Mouse (Mus musculus) MEL (cell line): ENCODE results near the gene Ubash3b. TPM values are rescaled to one million over a fixed set of nuclear protein-coding genes. Genes with fewer than 3 reads are reported as not detected.

Experiments used
- DNase-seq: peaks from one replicate; pipeline ENCODE4 v3.0.0; 2011; ENCODE audit warnings: low read depth, low spot score
- H3K27ac ChIP-seq: 2 replicates; pipeline ENCODE4 v1.5.1; 2012; ENCODE audit warnings: low read depth, mild to moderate bottlenecking, control low read depth, low read length, moderate library complexity; ENCODE audit not compliant: control insufficient read depth
- H3K27me3 ChIP-seq, 2 experiments: fragments of 150-350 bp in 1 of 2; sonication (generic) in 1 of 2; 2 replicates each; pipeline ENCODE4 v1.6.1; 2012; ENCODE audit warnings: low read length in 2 of 2, mild to moderate bottlenecking in 2 of 2, improper control_type of control experiment in 1 of 2, moderate library complexity in 1 of 2; ENCODE audit not compliant: insufficient read depth in 2 of 2, control insufficient read depth in 1 of 2
- H3K36me3 ChIP-seq, 2 experiments: 2 replicates each; pipeline ENCODE4 v1.6.1; 2012 to 2014; ENCODE audit warnings: low read length in 2 of 2, improper control_type of control experiment in 1 of 2, inconsistent platforms in 1 of 2, mild to moderate bottlenecking in 1 of 2; ENCODE audit not compliant: insufficient read depth in 2 of 2, control insufficient read depth in 1 of 2
- H3K4me1 ChIP-seq, 2 experiments: fragments of 150-350 bp in 1 of 2; sonication (generic) in 1 of 2; 2 replicates each; pipeline ENCODE4 v1.6.1; 2012; ENCODE audit warnings: low read length in 2 of 2, improper control_type of control experiment in 1 of 2, mild to moderate bottlenecking in 1 of 2; ENCODE audit not compliant: insufficient read depth in 2 of 2, control insufficient read depth in 1 of 2
- H3K4me3 ChIP-seq, 2 experiments: fragments of 150-350 bp in 1 of 2; sonication (generic) in 1 of 2; 2 replicates each; pipeline ENCODE4 v1.5.1; 2012; ENCODE audit warnings: low read depth in 2 of 2, low read length in 2 of 2, mild to moderate bottlenecking in 2 of 2, moderate library complexity in 2 of 2, control low read depth in 1 of 2, improper control_type of control experiment in 1 of 2; ENCODE audit not compliant: control insufficient read depth in 1 of 2, insufficient read depth in 1 of 2
- H3K79me2 ChIP-seq: 2 replicates; pipeline ENCODE4 v1.6.1; 2012; ENCODE audit warnings: mild to moderate bottlenecking, low read length, moderate library complexity; ENCODE audit not compliant: control insufficient read depth, poor library complexity, insufficient read depth
- H3K9ac ChIP-seq: 2 replicates; pipeline ENCODE4 v1.6.1; 2012; ENCODE audit warnings: low read depth, mild to moderate bottlenecking, control low read depth, low read length, moderate library complexity; ENCODE audit not compliant: control insufficient read depth, poor library complexity, severe bottlenecking
- H3K9me3 ChIP-seq: fragments of 150-350 bp; sonication (generic); replicated peaks from 2 replicates; pipeline ENCODE4 v1.6.1; 2012; ENCODE audit warnings: mild to moderate bottlenecking, low read length, improper control_type of control experiment, moderate library complexity; ENCODE audit not compliant: insufficient read depth
- CHD1 ChIP-seq: IDR thresholded peaks from 2 replicates; pipeline ENCODE4 v1.6.1; 2012; ENCODE audit warnings: low read depth, mild to moderate bottlenecking, inconsistent platforms, low read length, improper control_type of control experiment
- CTCF ChIP-seq, 3 experiments: IDR thresholded peaks in 2 of 3; conservative IDR thresholded peaks in 1 of 3; 2 replicates each; pipeline ENCODE4 v1.5.1; 2011 to 2012; ENCODE audit warnings: low read length in 3 of 3, low read depth in 2 of 3, mild to moderate bottlenecking in 2 of 3, improper control_type of control experiment in 1 of 3, inconsistent platforms in 1 of 3, mixed read lengths in 1 of 3, moderate library complexity in 1 of 3; ENCODE audit not compliant: control insufficient read depth in 1 of 3, insufficient read depth in 1 of 3, poor library complexity in 1 of 3, severe bottlenecking in 1 of 3
- E2F4 ChIP-seq: IDR thresholded peaks from 2 replicates; pipeline ENCODE4 v1.6.1; 2011; ENCODE audit warnings: low read depth, low read length, improper control_type of control experiment, borderline replicate concordance
- ELF1 ChIP-seq: IDR thresholded peaks from 2 replicates; pipeline ENCODE4 v1.6.1; 2014; ENCODE audit warnings: low read depth, mild to moderate bottlenecking, inconsistent platforms, low read length, improper control_type of control experiment, moderate library complexity
- EP300 ChIP-seq, 2 experiments: IDR thresholded peaks; 2 replicates each; pipeline ENCODE4 v1.6.1; 2011; ENCODE audit warnings: improper control_type of control experiment in 2 of 2, low read length in 2 of 2, low read depth in 1 of 2, mild to moderate bottlenecking in 1 of 2
- ETS1 ChIP-seq: IDR thresholded peaks from 2 replicates; pipeline ENCODE4 v1.6.1; 2012; ENCODE audit warnings: low read depth, mild to moderate bottlenecking, inconsistent platforms, low read length, improper control_type of control experiment, moderate library complexity
- GABPA ChIP-seq: IDR thresholded peaks from 2 replicates; pipeline ENCODE4 v1.6.1; 2012; ENCODE audit warnings: low read depth, mild to moderate bottlenecking, inconsistent platforms, low read length, improper control_type of control experiment, moderate library complexity
- GATA1 ChIP-seq: IDR thresholded peaks from 2 replicates; pipeline ENCODE4 v1.6.1; 2011; ENCODE audit warnings: low read depth, low read length, improper control_type of control experiment
- MAX ChIP-seq: IDR thresholded peaks from 2 replicates; pipeline ENCODE4 v1.6.1; 2011; ENCODE audit warnings: low read length, improper control_type of control experiment
- MAZ ChIP-seq: IDR thresholded peaks from 2 replicates; pipeline ENCODE4 v1.6.1; 2012; ENCODE audit warnings: low read depth, mild to moderate bottlenecking, inconsistent platforms, low read length, improper control_type of control experiment
- MXI1 ChIP-seq: IDR thresholded peaks from 2 replicates; pipeline ENCODE4 v1.6.1; 2011; ENCODE audit warnings: mild to moderate bottlenecking, low read depth, low read length, improper control_type of control experiment
- MYB ChIP-seq: IDR thresholded peaks from 2 replicates; pipeline ENCODE4 v1.6.1; 2011; ENCODE audit warnings: mild to moderate bottlenecking, low read depth, low read length, improper control_type of control experiment
- MYC ChIP-seq: IDR thresholded peaks from 2 replicates; pipeline ENCODE4 v1.6.1; 2011; ENCODE audit warnings: low read depth, mild to moderate bottlenecking, low read length, improper control_type of control experiment, moderate library complexity
- NELFE ChIP-seq: IDR thresholded peaks from 2 replicates; pipeline ENCODE4 v1.6.1; 2011; ENCODE audit warnings: low read depth, low read length, improper control_type of control experiment
- SIN3A ChIP-seq: IDR thresholded peaks from 2 replicates; pipeline ENCODE4 v1.6.1; 2012; ENCODE audit warnings: low read length, improper control_type of control experiment, inconsistent platforms
- TAL1 ChIP-seq: IDR thresholded peaks from 2 replicates; pipeline ENCODE4 v1.6.1; 2012; ENCODE audit warnings: mild to moderate bottlenecking, inconsistent platforms, low read length, moderate library complexity, mixed read lengths
- TBP ChIP-seq: IDR thresholded peaks from 2 replicates; pipeline ENCODE4 v1.8.0; 2011; ENCODE audit warnings: low read depth, low read length, improper control_type of control experiment
- ZKSCAN1 ChIP-seq: IDR thresholded peaks from 2 replicates; pipeline ENCODE4 v1.6.1; 2012; ENCODE audit warnings: low read depth, mild to moderate bottlenecking, inconsistent platforms, low read length, improper control_type of control experiment, moderate library complexity
- polyA plus RNA-seq, 2 experiments: library from polyadenylated mRNA; stranded (reverse) in 1 of 2; unstranded in 1 of 2; fragments of >175 nt in 1 of 2; fragments of >200 nt in 1 of 2; gene quantifications; 2 replicates each; pipeline versions ENCODE4 v1.2.1 to v1.2.4; 2012; ENCODE audit warnings: low replicate concordance in 2 of 2, low read depth in 1 of 2; ENCODE audit not compliant: insufficient read length in 2 of 2, insufficient read depth in 1 of 2, missing spikeins in 1 of 2
- total RNA-seq: library from RNA; depleted of rRNA; stranded (reverse); fragments of 300-350 nt; gene quantifications from 2 replicates; pipeline ENCODE4 v1.2.3, GENCODE M21; 2012

Ubash3b gene
- total and polyA plus RNA-seq, 3 experiments: 5.4 to 11.3 TPM; not detected in 1

DNA sequence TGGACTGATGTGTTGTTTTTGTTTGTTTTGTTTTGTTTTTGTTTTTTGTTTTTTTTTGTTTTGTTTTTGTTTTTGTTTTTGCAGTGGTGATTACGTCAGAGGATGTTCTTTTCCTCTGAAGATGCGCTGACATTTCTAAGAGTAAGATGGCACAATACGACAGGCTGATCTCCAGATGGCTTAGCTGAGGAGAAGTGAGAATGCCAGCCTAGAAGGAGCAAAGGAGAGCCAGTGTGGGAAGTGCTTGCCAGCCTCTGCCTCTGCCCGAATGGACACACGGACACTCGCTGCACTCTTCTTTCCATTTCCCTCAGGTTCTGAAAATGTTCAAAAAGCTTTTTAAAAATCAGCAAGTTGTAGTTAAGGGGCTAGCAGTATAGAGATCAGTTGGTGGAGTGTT lies 6.7 kb upstream of the Ubash3b start:
- Histone ChIP-seq H3K4me3 (no peak overlapping the region), H3K79me2 (no peaks in the 10 kb centered on the region), H3K9me3 (no peaks in the 10 kb centered on the region)
- no peak for TF ChIP-seq TBP
- TF ChIP-seq MAZ: no peak
- TF ChIP-seq NELFE: no peak
- TF ChIP-seq CTCF (IDR thresholded peaks at IDR 0.05 in 2 of 3, conservative IDR thresholded peaks at IDR 0.05 in 1 of 3; ENCODE audit: control insufficient read depth in 1 of 3, insufficient read depth in 1 of 3, low read depth in 2 of 3, low read length in 3 of 3, poor library complexity in 1 of 3, severe bottlenecking in 1 of 3): no peak
- no peak for TF ChIP-seq TAL1
- TF ChIP-seq GABPA: no peak
- TF ChIP-seq EP300 (IDR thresholded peaks at IDR 0.05; ENCODE audit: low read depth in 1 of 2, low read length in 2 of 2): no peak
- no peak for TF ChIP-seq CHD1
- TF ChIP-seq MYB: no peak
- no peak for TF ChIP-seq E2F4
- TF ChIP-seq ELF1: no peak
- TF ChIP-seq MAX: no peak
- TF ChIP-seq MYC: no peak
- TF ChIP-seq ETS1: no peak
- TF ChIP-seq, all 39 proteins: peak for 0
- Histone ChIP-seq H3K4me1 (peaks cover 22 to 42% of the 10 kb centered on the region in 2 experiments), H3K27me3 (no peaks in the 10 kb centered on the region), H3K27ac (peak overlapping the region; percentile 81), H3K9ac (peak overlapping the region; percentile 44), H3K36me3 (peaks cover 0 to 48% of the 10 kb centered on the region in 2 experiments; a peak in 2 of 4 replicates)
- DNase-seq: no peak

DNA sequence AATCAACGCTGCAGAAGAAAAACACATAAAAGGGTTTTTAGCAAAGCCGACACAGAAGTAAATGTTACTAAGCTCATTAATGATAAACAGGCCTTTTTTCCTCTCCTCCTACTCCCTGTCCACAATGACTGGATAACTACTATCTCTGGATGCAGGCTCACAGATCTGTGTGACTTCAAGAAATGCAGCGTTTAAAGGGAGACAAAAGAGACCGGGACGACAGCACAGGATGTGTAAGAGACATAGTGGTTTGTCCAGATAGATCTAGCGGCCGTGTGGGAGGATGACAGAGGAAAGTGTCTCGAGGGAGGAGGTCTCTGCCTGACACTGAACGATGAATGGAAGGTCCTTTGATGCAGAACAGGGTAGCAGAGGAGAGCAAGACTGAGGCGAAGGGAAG lies 5.4 kb upstream of the Ubash3b start:
- Histone ChIP-seq H3K79me2 (no peaks in the 10 kb centered on the region), H3K4me3 (no peak overlapping the region), H3K9me3 (no peaks in the 10 kb centered on the region), H3K9ac (peak overlapping the region; percentile 9; the same call in 1 of the 2 replicates), H3K27ac (peak overlapping the region; percentile 72), H3K27me3 (no peaks in the 10 kb centered on the region), H3K4me1 (peaks cover 16 to 35% of the 10 kb centered on the region in 2 experiments), H3K36me3 (peaks cover 0 to 37% of the 10 kb centered on the region in 2 experiments; a peak in 2 of 4 replicates)
- DNase-seq: peak; percentile 75
- TF ChIP-seq MAX: peak; percentile 19; the same call in 1 of the 2 replicates
- no peak for TF ChIP-seq ETS1
- TF ChIP-seq ZKSCAN1: no peak
- no peak for TF ChIP-seq MXI1
- 0 out of 2 replicates have a peak, but pooled peaks have one; percentile 20 for TF ChIP-seq TBP
- no peak for TF ChIP-seq MYB
- TF ChIP-seq SIN3A: peak; percentile 50; the same call in 1 of the 2 replicates
- no peak for TF ChIP-seq CTCF (IDR thresholded peaks at IDR 0.05 in 2 of 3, conservative IDR thresholded peaks at IDR 0.05 in 1 of 3; ENCODE audit: control insufficient read depth in 1 of 3, insufficient read depth in 1 of 3, low read depth in 2 of 3, low read length in 3 of 3, poor library complexity in 1 of 3, severe bottlenecking in 1 of 3)
- peak; percentile 57 to 77; a peak in 3 of 4 replicates for TF ChIP-seq EP300 (IDR thresholded peaks at IDR 0.05; ENCODE audit: low read depth in 1 of 2, low read length in 2 of 2)
- TF ChIP-seq GATA1: peak; percentile 60
- peak; percentile 66 for TF ChIP-seq TAL1
